Mouse (Mus musculus) midbrain, embryonic 10.5 days (tissue): Measurements from ENCODE around the gene Masp1. TPM values are rescaled to one million over a fixed set of nuclear protein-coding genes. Genes with fewer than 3 reads are reported as not detected.

Experiments used
- DNase-seq: peaks from one replicate; pipeline ENCODE4 v3.0.0-alpha.2; 2017; ENCODE audit warnings: low spot score
- H3K27ac ChIP-seq: fragments of 300-500 bp; sonication (generic); replicated peaks from 2 replicates; pipeline ENCODE4 v1.5.1; 2016; ENCODE audit warnings: mild to moderate bottlenecking
- H3K27me3 ChIP-seq: fragments of 300-500 bp; sonication (generic); 2 replicates; pipeline ENCODE4 v1.6.1; 2016; ENCODE audit warnings: low read depth, mild to moderate bottlenecking; ENCODE audit not compliant: poor library complexity, severe bottlenecking
- H3K36me3 ChIP-seq: fragments of 300-500 bp; sonication (generic); 2 replicates; pipeline ENCODE4 v1.6.1; 2016; ENCODE audit warnings: mild to moderate bottlenecking, moderate library complexity
- H3K4me1 ChIP-seq: fragments of 300-500 bp; sonication (generic); 2 replicates; pipeline ENCODE4 v1.6.1; 2016
- H3K4me3 ChIP-seq: fragments of 300-500 bp; sonication (generic); 2 replicates; pipeline ENCODE4 v1.5.1; 2016; ENCODE audit warnings: mild to moderate bottlenecking, moderate library complexity
- H3K9me3 ChIP-seq: fragments of 300-500 bp; sonication (generic); replicated peaks from 2 replicates; pipeline ENCODE4 v1.6.1; 2016; ENCODE audit warnings: mild to moderate bottlenecking
- WGBS: fragments of 180-500 bp; shearing (Covaris S2); methylation state at CpG from one replicate; pipeline ENCODE4 v1.1.7; 2016; 5-methylcytosine and 5-hydroxymethylcytosine counted together
- polyA plus RNA-seq: library from polyadenylated mRNA; unstranded; fragments of >200 nt; fragmentation: Nextera tagmentation; extraction: Ambion mirVana; gene quantifications from 2 replicates; pipeline ENCODE4 v1.2.1, GENCODE M21; 2016

Gene Masp1
- polyA plus RNA-seq: 6.4 and 15.8 TPM in 2 replicates

DNA sequence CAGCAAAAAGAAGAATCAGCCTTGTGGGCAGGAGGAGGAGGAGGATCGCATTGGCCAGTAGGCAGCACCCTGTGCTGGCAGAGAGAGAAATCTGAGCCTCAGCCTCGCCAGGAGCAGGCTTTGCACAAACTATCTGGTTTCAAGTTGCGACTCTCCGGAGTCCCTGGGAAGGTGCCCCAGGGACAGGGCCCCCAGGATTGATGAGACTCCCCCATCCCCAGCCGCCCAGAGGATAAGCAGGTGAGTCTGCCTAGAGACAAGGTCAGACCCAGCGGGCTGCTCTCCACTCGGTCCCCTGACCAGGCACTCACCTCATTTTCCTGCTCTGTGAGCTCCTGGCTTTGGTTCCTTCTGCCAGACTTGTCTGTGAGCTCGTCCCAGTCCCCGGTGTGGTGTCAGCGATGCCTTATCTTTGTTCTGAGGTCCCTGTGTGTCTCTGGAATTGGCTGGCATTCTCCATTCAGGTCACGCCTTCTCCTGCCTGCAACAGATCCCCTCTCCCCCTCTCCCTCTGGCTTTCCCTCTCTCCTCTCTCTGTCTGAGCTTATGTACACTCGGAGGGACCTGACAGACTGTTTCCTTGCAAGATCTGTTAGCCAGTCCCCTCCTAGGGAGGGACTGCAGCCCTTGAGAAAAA, at the start of gene Masp1, which contains the start of gene Rtp4:
TSS of gene Masp1 (minus strand) at position 581 of the 637 bp plus-strand sequence.
TSS of gene Rtp4 (plus strand) at position 57 of the 637 bp plus-strand sequence.
- H3K4me1 ChIP-seq: peaks cover 36% of the 10 kb centered on the region
- no peaks in the 10 kb centered on the region for H3K9me3 ChIP-seq
- peak within 1 kb of the TSS; percentile 59 for H3K4me3 ChIP-seq
- under 1% methylated on average over 12 of the region's 12 CpGs for WGBS
- peaks cover 34% of the 10 kb centered on the region for H3K27me3 ChIP-seq
- peak within 1 kb of the TSS; percentile 88 for H3K27ac ChIP-seq
- H3K36me3 ChIP-seq: no peaks in the 10 kb centered on the region
- peak; percentile 63 for DNase-seq

GRCm38 (mm10) chr16:23568369-23568958, 47.8 kb upstream of the Masp1 start:
- DNase-seq: no peak
- no peaks in the 10 kb centered on the region for H3K27me3 ChIP-seq
- H3K4me1 ChIP-seq: no peaks in the 10 kb centered on the region
- no peaks in the 10 kb centered on the region for H3K36me3 ChIP-seq
- no peaks in the 10 kb centered on the region for H3K9me3 ChIP-seq
- WGBS: 80% methylated on average over 4 of the region's 4 CpGs
- H3K4me3 ChIP-seq: no peak overlapping the region
- H3K27ac ChIP-seq: no peak overlapping the region

DNA sequence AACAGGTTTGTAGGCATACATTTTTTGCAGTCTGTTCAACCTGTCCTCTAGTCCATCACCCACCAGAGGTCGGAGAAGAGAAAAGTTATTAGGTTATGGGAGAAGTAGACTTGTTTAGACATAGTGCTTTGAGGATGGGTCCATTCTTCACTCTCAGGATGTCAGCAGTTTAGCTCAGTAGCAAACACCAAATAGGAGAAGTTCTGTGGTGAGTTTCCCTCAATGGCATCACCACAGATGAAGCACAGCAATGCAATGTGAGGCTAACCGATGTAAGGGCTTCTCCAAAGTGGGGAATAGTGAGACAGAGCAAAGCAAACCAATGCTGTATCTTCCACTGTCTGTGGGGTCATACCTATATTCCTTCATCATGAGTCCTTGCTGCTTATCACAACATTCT, 37.1 kb upstream of the Masp1 start:
- no peak for DNase-seq
- WGBS: 82% methylated on average over 2 of the region's 2 CpGs
- H3K27me3 ChIP-seq: no peaks in the 10 kb centered on the region
- no peaks in the 10 kb centered on the region for H3K9me3 ChIP-seq
- no peaks in the 10 kb centered on the region for H3K36me3 ChIP-seq
- no peak overlapping the region for H3K27ac ChIP-seq
- H3K4me3 ChIP-seq: no peak overlapping the region
- H3K4me1 ChIP-seq: no peaks in the 10 kb centered on the region

GRCm38 (mm10) chr16:23557195-23557594, 36.6 kb upstream of the Masp1 start:
- Histone ChIP-seq H3K4me3 (no peak overlapping the region), H3K27ac (no peak overlapping the region), H3K36me3 (no peaks in the 10 kb centered on the region), H3K4me1 (no peaks in the 10 kb centered on the region), H3K9me3 (no peaks in the 10 kb centered on the region), H3K27me3 (no peaks in the 10 kb centered on the region)
- 91% methylated on average over 5 of the region's 5 CpGs for WGBS
- DNase-seq: no peak

DNA sequence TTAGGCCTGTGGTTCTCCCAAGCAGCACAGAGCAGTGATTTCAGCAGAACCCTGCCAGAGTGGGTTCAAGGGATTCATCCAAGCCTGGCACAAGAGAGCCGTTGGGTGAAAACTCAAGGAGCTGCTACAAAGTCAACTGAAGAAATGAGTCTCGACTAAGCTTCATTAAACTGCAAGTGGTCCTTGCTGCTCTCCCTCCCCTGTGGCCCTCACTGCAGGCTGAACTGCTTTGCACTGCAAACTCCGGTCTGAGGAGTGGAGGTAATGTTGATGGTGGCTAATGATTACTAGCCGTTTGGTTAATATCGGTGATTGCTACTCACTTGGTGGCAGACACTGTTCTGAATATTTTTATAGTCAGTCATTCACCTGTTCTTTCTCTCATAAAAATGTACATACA, 34.1 kb upstream of the Masp1 start:
- Histone ChIP-seq H3K4me1 (no peaks in the 10 kb centered on the region), H3K4me3 (no peak overlapping the region), H3K27ac (no peak overlapping the region), H3K27me3 (no peaks in the 10 kb centered on the region), H3K9me3 (no peaks in the 10 kb centered on the region), H3K36me3 (no peaks in the 10 kb centered on the region)
- 84% methylated on average over 5 of the region's 5 CpGs for WGBS
- no peak for DNase-seq

GRCm38 (mm10) chr16:23550981-23551582, 30.5 kb upstream of the Masp1 start:
- 90% methylated on average over 18 of the region's 18 CpGs for WGBS

GRCm38 (mm10) chr16:23550346-23550980, 29.8 kb upstream of the Masp1 start:
- DNase-seq: peak; percentile 27

More at GRCm38 (mm10) chr16:23550981-23551582, 30.5 kb upstream of the Masp1 start:
- H3K27ac ChIP-seq: no peak overlapping the region
- H3K9me3 ChIP-seq: no peaks in the 10 kb centered on the region
- H3K4me3 ChIP-seq: no peak overlapping the region
- no peaks in the 10 kb centered on the region for H3K36me3 ChIP-seq
- no peaks in the 10 kb centered on the region for H3K4me1 ChIP-seq
- no peaks in the 10 kb centered on the region for H3K27me3 ChIP-seq
- DNase-seq: no peak

GRCm38 (mm10) chr16:23547783-23548182, 27.2 kb upstream of the Masp1 start:
- Histone ChIP-seq H3K9me3 (no peaks in the 10 kb centered on the region), H3K27me3 (no peaks in the 10 kb centered on the region), H3K27ac (no peak overlapping the region), H3K4me3 (no peak overlapping the region), H3K4me1 (no peaks in the 10 kb centered on the region), H3K36me3 (no peaks in the 10 kb centered on the region)
- no peak for DNase-seq
- 92% methylated on average over 4 of the region's 4 CpGs for WGBS

More at GRCm38 (mm10) chr16:23550346-23550980, 29.8 kb upstream of the Masp1 start:
- Histone ChIP-seq H3K9me3 (no peaks in the 10 kb centered on the region), H3K27me3 (no peaks in the 10 kb centered on the region), H3K36me3 (no peaks in the 10 kb centered on the region), H3K4me3 (no peak overlapping the region), H3K4me1 (no peaks in the 10 kb centered on the region), H3K27ac (no peak overlapping the region)
- 50% methylated on average over 8 of the region's 8 CpGs for WGBS

GRCm38 (mm10) chr16:23544361-23544760, 23.7 kb upstream of the Masp1 start:
- Histone ChIP-seq H3K9me3 (no peaks in the 10 kb centered on the region), H3K4me3 (no peak overlapping the region), H3K27me3 (no peaks in the 10 kb centered on the region), H3K36me3 (no peaks in the 10 kb centered on the region), H3K4me1 (no peaks in the 10 kb centered on the region), H3K27ac (no peak overlapping the region)
- 76% methylated on average over 7 of the region's 7 CpGs for WGBS
- no peak for DNase-seq

DNA sequence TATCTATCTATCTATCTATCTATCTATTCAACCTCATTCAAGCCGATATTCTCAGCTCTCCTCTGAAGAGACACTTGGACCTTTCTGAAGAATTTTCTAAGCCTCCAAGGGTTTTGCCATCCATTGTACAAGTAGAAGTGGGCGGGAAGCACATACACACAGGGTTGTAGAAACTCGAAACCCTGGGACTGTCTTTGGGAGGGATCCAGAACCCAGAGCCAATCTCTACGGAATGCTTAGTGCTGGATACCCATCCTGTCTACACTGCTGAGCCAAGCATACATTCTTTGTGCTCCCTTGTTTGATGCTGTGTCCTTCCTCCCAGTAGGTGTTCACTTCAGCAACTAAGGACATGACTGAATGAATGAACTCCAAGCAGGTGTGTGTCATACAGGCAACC, 22.3 kb upstream of the Masp1 start:
- H3K4me1 ChIP-seq: no peaks in the 10 kb centered on the region
- H3K36me3 ChIP-seq: no peaks in the 10 kb centered on the region
- no peaks in the 10 kb centered on the region for H3K27me3 ChIP-seq
- H3K9me3 ChIP-seq: no peaks in the 10 kb centered on the region
- no peak overlapping the region for H3K27ac ChIP-seq
- no peak overlapping the region for H3K4me3 ChIP-seq
- no peak for DNase-seq
- WGBS: 78% methylated on average over 4 of the region's 4 CpGs

DNA sequence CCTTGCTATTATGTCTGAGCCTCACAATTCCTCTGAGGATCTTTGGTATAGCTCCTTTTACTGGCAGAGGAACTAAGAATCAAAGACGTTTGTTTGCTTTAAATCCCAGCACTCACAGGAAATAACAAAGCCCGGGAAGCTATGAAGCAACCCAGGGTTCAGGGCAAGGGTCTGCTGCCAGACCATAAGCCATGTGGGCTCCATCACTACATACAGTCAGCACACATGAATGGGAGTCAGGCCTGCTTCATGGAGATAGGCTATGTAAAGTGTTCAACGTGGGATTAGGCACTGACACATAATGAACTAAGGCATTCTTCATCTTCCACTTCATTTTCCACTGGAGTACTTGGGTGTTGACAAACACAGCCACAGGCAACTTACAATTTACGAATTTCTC, 20.4 kb upstream of the Masp1 start:
- Histone ChIP-seq H3K4me1 (no peaks in the 10 kb centered on the region), H3K27me3 (no peaks in the 10 kb centered on the region), H3K9me3 (no peaks in the 10 kb centered on the region), H3K27ac (no peak overlapping the region), H3K36me3 (no peaks in the 10 kb centered on the region), H3K4me3 (no peak overlapping the region)
- DNase-seq: no peak
- WGBS: 67% methylated on average over 4 of the region's 4 CpGs

- 79% methylated on average over 3 of the region's 3 CpGs for WGBS
- H3K27me3 ChIP-seq: no peaks in the 10 kb centered on the region
- no peaks in the 10 kb centered on the region for H3K36me3 ChIP-seq
- no peaks in the 10 kb centered on the region for H3K4me1 ChIP-seq
- no peaks in the 10 kb centered on the region for H3K9me3 ChIP-seq
- no peak overlapping the region for H3K4me3 ChIP-seq
- H3K27ac ChIP-seq: no peak overlapping the region
- no peak for DNase-seq
Observed at GRCm38 (mm10) chr16:23533707-23534106, 13.1 kb upstream of the Masp1 start.

- no peak overlapping the region for H3K4me3 ChIP-seq
- DNase-seq: no peak
- WGBS: 87% methylated on average over 4 of the region's 4 CpGs
Observed at GRCm38 (mm10) chr16:23529186-23529585, 8.6 kb upstream of the Masp1 start.

More at GRCm38 (mm10) chr16:23529186-23529585, 8.6 kb upstream of the Masp1 start:
- Histone ChIP-seq H3K27me3 (no peaks in the 10 kb centered on the region), H3K9me3 (no peaks in the 10 kb centered on the region), H3K27ac (no peak overlapping the region), H3K4me1 (no peaks in the 10 kb centered on the region), H3K36me3 (no peaks in the 10 kb centered on the region)
